Mouse (Mus musculus): ENCODE measurements around the gene Ppp1r1a. TPM values are rescaled to one million over a fixed set of nuclear protein-coding genes. Genes with fewer than 3 reads are reported as not detected.

Ppp1r1a gene
- polyA plus RNA-seq, 1 experiment from 2014 or later: 57.4 TPM

DNA sequence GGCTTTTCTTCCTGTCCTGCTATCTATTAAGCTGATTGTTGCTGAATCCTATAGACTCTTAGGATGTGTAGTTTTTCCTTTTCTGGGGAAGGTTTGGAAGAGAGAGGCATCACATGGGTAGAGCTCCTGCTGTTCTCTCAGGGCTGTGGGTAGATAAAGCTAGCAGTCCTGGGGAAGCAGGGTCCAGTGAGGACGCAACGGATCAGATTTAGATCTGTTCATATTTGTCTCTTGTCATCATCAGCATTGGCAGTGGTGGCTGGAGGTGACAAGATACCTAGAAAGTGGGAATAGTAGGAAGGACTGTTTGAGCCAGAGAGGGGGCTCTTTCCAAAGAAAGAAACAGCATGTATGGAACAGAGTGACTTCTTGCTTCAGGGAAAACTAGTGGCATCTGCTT is 2.8 kb downstream of the Ppp1r1a start:
- Histone ChIP-seq H3K36me3 (0 out of 2 replicates have a peak, but pooled peaks cover 3% of the 10 kb centered on the region), H3K27ac (no peak overlapping the region), H3K9me3 (no peaks in the 10 kb centered on the region), H3K4me1 (peaks cover 44% of the 10 kb centered on the region), H3K27me3 (ENCODE audit: insufficient read depth, poor library complexity, severe bottlenecking) (peaks cover 53% of the 10 kb centered on the region), H3K4me3 (no peak overlapping the region)
- peak; percentile 27 for DNase-seq (ENCODE audit: low spot score)
- WGBS: 62% methylated on average over 2 of the region's 2 CpGs

GRCm38 (mm10) chr15:103534054-103534620 is 3.7 kb downstream of the Ppp1r1a start:
- 68% methylated on average over 7 of the region's 7 CpGs for WGBS
- no peaks in the 10 kb centered on the region for H3K9me3 ChIP-seq
- H3K27ac ChIP-seq: no peak overlapping the region
- H3K36me3 ChIP-seq: 0 out of 2 replicates have a peak, but pooled peaks cover 3% of the 10 kb centered on the region
- DNase-seq (ENCODE audit: low spot score): peak; percentile 62
- H3K4me1 ChIP-seq: peaks cover 46% of the 10 kb centered on the region
- peaks cover 44% of the 10 kb centered on the region for H3K27me3 ChIP-seq (ENCODE audit: insufficient read depth, poor library complexity, severe bottlenecking)
- H3K4me3 ChIP-seq: no peak overlapping the region

DNA sequence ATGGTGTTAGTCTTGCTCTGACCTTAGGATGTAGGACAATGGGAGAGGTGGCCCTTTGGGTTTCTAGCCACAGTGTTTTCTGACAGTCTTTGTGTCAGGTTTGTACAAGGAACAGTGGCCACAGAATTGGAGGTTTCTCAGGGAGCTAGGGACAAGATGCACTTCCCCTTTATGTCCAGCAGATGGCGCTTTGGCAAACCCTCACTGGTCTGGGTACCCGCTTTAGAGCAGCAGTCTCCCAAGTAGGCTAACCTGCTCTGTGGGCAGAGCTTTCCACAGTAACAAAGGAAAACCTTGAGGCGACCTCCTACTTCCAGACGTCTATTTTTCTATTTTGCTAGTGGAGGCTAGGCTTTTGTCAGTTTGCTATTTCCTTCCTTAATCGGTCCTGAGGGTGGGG is 7.4 kb downstream of the Ppp1r1a start:
- DNase-seq (ENCODE audit: low spot score): peak; percentile 78
- 7% methylated on average over 5 of the region's 5 CpGs for WGBS
- H3K27ac ChIP-seq: no peak overlapping the region

GRCm38 (mm10) chr15:103523156-103523555 is 14.6 kb downstream of the Ppp1r1a start:
- H3K27ac ChIP-seq: no peak overlapping the region
- 60% methylated on average over 3 of the region's 3 CpGs for WGBS
- DNase-seq (ENCODE audit: low spot score): no peak

More for the DNA sequence above, 7.4 kb downstream of the Ppp1r1a start:
- Histone ChIP-seq H3K9me3 (no peaks in the 10 kb centered on the region), H3K36me3 (0 out of 2 replicates have a peak, but pooled peaks cover 3% of the 10 kb centered on the region), H3K4me1 (peaks cover 14% of the 10 kb centered on the region), H3K4me3 (no peak overlapping the region), H3K27me3 (ENCODE audit: insufficient read depth, poor library complexity, severe bottlenecking) (peaks cover 9% of the 10 kb centered on the region; the same call in 1 of the 2 replicates)

GRCm38 (mm10) chr15:103522458-103523099 is 15.2 kb downstream of the Ppp1r1a start:
- DNase-seq (ENCODE audit: low spot score): no peak
- Histone ChIP-seq H3K4me1 (peaks cover 22% of the 10 kb centered on the region), H3K27ac (no peak overlapping the region), H3K9me3 (no peaks in the 10 kb centered on the region), H3K27me3 (ENCODE audit: insufficient read depth, poor library complexity, severe bottlenecking) (no peaks in the 10 kb centered on the region), H3K36me3 (no peaks in the 10 kb centered on the region), H3K4me3 (no peak overlapping the region)
- 64% methylated on average over 3 of the region's 3 CpGs for WGBS

More at GRCm38 (mm10) chr15:103523156-103523555, 14.6 kb downstream of the Ppp1r1a start:
- no peaks in the 10 kb centered on the region for H3K9me3 ChIP-seq
- H3K4me3 ChIP-seq: no peak overlapping the region
- no peaks in the 10 kb centered on the region for H3K27me3 ChIP-seq (ENCODE audit: insufficient read depth, poor library complexity, severe bottlenecking)
- peaks cover 22% of the 10 kb centered on the region for H3K4me1 ChIP-seq
- H3K36me3 ChIP-seq: no peaks in the 10 kb centered on the region

GRCm38 (mm10) chr15:103519386-103520378 is 18.1 kb downstream of the Ppp1r1a start:
- Histone ChIP-seq H3K27ac (no peak overlapping the region), H3K4me3 (no peak overlapping the region), H3K4me1 (peaks cover 33% of the 10 kb centered on the region), H3K27me3 (ENCODE audit: insufficient read depth, poor library complexity, severe bottlenecking) (no peaks in the 10 kb centered on the region), H3K36me3 (no peaks in the 10 kb centered on the region), H3K9me3 (no peaks in the 10 kb centered on the region)
- WGBS: 23% methylated on average over 4 of the region's 4 CpGs
- DNase-seq (ENCODE audit: low spot score): no peak

GRCm38 (mm10) chr15:103518600-103519385 is 19.0 kb downstream of the Ppp1r1a start:
- 15% methylated on average over 5 of the region's 5 CpGs for WGBS
- DNase-seq (ENCODE audit: low spot score): no peak

GRCm38 (mm10) chr15:103514914-103515313 is 22.9 kb downstream of the Ppp1r1a start:
- Histone ChIP-seq H3K9me3 (no peaks in the 10 kb centered on the region), H3K36me3 (no peaks in the 10 kb centered on the region), H3K27ac (peak overlapping the region; percentile 81), H3K27me3 (ENCODE audit: insufficient read depth, poor library complexity, severe bottlenecking) (no peaks in the 10 kb centered on the region), H3K4me1 (peaks cover 33% of the 10 kb centered on the region), H3K4me3 (peak overlapping the region; percentile 57)
- DNase-seq (ENCODE audit: low spot score): no peak
- WGBS: 20% methylated on average over 3 of the region's 3 CpGs

More at GRCm38 (mm10) chr15:103518600-103519385, 19.0 kb downstream of the Ppp1r1a start:
- Histone ChIP-seq H3K36me3 (no peaks in the 10 kb centered on the region), H3K27ac (peak overlapping the region; percentile 26; the same call in 1 of the 2 replicates), H3K4me3 (no peak overlapping the region), H3K27me3 (ENCODE audit: insufficient read depth, poor library complexity, severe bottlenecking) (no peaks in the 10 kb centered on the region), H3K4me1 (peaks cover 35% of the 10 kb centered on the region), H3K9me3 (no peaks in the 10 kb centered on the region)

- H3K4me1 ChIP-seq: peaks cover 25% of the 10 kb centered on the region
- 3% methylated on average over 10 of the region's 10 CpGs for WGBS
- peak overlapping the region; percentile 81; the same call in 1 of the 2 replicates for H3K27ac ChIP-seq
Observed at GRCm38 (mm10) chr15:103514119-103514518, 23.7 kb downstream of the Ppp1r1a start.

DNA sequence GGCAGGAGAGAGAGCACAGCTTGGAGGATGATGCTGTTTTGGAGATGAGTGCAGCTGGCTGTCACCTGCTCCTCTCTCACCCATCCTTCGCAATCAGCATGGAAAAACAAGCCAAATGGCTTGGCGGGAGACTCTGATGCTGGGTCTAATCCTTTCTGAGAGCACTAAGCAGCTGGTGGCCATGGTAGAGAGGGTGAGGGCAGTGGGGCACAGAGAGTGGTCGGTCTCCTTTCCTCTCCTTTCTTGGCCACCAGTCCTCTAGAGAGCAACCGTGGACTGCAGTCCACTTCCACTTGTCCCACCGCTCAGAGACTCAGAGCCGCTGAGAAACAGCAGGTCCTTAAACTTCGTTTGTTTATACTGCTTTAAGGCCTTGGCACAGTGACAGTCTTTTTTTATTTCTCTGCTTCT is 24.2 kb downstream of the Ppp1r1a start:
- WGBS: 6% methylated on average over 7 of the region's 7 CpGs
- Histone ChIP-seq H3K4me1 (peaks cover 21% of the 10 kb centered on the region), H3K4me3 (peak overlapping the region; percentile 57), H3K27me3 (ENCODE audit: insufficient read depth, poor library complexity, severe bottlenecking) (no peaks in the 10 kb centered on the region), H3K9me3 (no peaks in the 10 kb centered on the region), H3K36me3 (no peaks in the 10 kb centered on the region), H3K27ac (peak overlapping the region; percentile 81; the same call in 1 of the 2 replicates)
- no peak for DNase-seq (ENCODE audit: low spot score)

More at GRCm38 (mm10) chr15:103514119-103514518, 23.7 kb downstream of the Ppp1r1a start:
- Histone ChIP-seq H3K4me3 (peak overlapping the region; percentile 57), H3K36me3 (no peaks in the 10 kb centered on the region), H3K27me3 (ENCODE audit: insufficient read depth, poor library complexity, severe bottlenecking) (no peaks in the 10 kb centered on the region), H3K9me3 (no peaks in the 10 kb centered on the region)
- peak; percentile 91 for DNase-seq (ENCODE audit: low spot score)

GRCm38 (mm10) chr15:103511652-103512051 is 26.2 kb downstream of the Ppp1r1a start:
- Histone ChIP-seq H3K27ac (no peak overlapping the region), H3K9me3 (no peaks in the 10 kb centered on the region), H3K4me1 (peaks cover 17% of the 10 kb centered on the region), H3K27me3 (ENCODE audit: insufficient read depth, poor library complexity, severe bottlenecking) (peaks cover 15% of the 10 kb centered on the region; the same call in 1 of the 2 replicates), H3K4me3 (no peak overlapping the region), H3K36me3 (no peaks in the 10 kb centered on the region)
- no peak for DNase-seq (ENCODE audit: low spot score)
- WGBS: 38% methylated on average over 1 of the region's 1 CpGs

- 64% methylated on average over 3 of the region's 3 CpGs for WGBS
- Histone ChIP-seq H3K4me1 (peaks cover 4% of the 10 kb centered on the region), H3K27me3 (ENCODE audit: insufficient read depth, poor library complexity, severe bottlenecking) (peaks cover 30% of the 10 kb centered on the region), H3K9me3 (no peaks in the 10 kb centered on the region), H3K4me3 (no peak overlapping the region), H3K27ac (no peak overlapping the region), H3K36me3 (no peaks in the 10 kb centered on the region)
- no peak for DNase-seq (ENCODE audit: low spot score)
Observed at GRCm38 (mm10) chr15:103509317-103509716, 28.5 kb downstream of the Ppp1r1a start.
